Mouse (Mus musculus): ENCODE measurements at regions not wholly inside any gene's neighbourhood (a gene's known extent, or its start where the extent isn't known, plus 50 kb on each side); places are given as distances from the start of the nearest gene placed in this dataset.

DNA sequence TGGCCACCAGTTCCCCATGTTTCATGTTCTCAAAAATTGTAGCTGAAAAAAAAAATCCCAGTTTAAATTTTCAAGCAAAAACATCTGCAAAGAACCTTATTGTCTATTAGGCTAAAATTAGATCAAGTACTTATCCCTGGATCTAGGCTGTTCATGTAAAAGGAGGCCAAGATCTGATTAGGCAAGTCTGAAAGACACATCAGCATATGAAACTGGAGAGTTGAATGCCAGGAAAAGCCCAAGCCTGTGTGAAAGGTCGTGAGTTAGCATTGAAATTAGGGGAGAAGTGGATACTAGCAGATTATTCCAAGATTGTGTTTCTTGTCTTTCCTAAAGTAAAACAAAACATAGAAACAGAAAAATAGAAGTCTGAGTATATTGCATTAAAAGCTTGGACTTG lies 791.7 kb upstream of the Zeb2 start:
- TF ChIP-seq CTCF (IDR thresholded peaks at IDR 0.05; ENCODE audit: low read depth) (no peak), EP300 (IDR thresholded peaks at IDR 0.05; ENCODE audit: low read depth) (no peak)
- WGBS, result 43% methylated on average over 1 of the region's 1 CpGs
- Histone ChIP-seq H3K4me3 (ENCODE audit: low read depth, low read length) (no peak overlapping the region), H3K9me3 (replicated peaks; ENCODE audit: control insufficient read depth, low read length) (no peaks in the 10 kb centered on the region), H3K27me3 (ENCODE audit: control insufficient read depth, insufficient read depth, low read length) (no peaks in the 10 kb centered on the region), H3K27ac (ENCODE audit: low read depth) (no peak overlapping the region), H3K4me2 (ENCODE audit: low read depth, low read length) (no peak overlapping the region), H3K36me3 (replicated peaks; ENCODE audit: control insufficient read depth, insufficient read depth, low read length) (no peaks in the 10 kb centered on the region), H3K4me1 (ENCODE audit: control insufficient read depth, insufficient read depth) (no peaks in the 10 kb centered on the region), H3K9ac (replicated peaks; ENCODE audit: low read depth, low read length) (no peak overlapping the region)
- ATAC-seq (ENCODE audit: insufficient read depth, low read depth) (no peak), DNase-seq (ENCODE audit: low spot score) (no peak)

DNA sequence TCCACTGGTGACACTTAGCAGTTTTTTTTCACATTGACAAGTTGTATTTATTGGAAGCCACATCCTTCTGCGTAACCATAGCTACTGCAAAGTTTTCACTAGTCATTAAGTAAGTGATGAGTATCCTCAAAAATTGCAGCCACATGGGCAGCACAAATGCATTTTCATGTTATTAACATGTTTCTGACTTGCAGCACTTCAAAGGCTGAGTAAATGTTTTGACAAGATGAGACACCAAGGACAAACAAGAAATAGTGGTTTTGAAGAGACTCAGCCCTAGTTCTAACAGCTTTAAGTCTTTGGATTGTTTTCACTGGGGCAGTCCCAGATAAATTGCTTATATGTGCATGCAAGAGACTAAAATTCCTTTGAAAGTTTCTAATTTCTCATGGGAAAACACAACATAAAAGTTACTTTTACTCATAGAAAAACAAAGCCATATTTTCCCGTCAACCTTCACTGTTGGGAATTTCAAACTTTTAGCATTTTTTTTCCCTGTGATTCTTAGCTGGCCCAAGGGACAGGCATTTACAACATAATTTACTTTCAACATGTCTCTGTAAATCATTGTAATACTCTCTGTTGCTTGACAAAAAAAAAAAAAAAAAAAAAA lies 787.5 kb upstream of the Zeb2 start:
- no peak for ATAC-seq (ENCODE audit: insufficient read depth, low read depth)
- no peak overlapping the region for H3K27ac ChIP-seq (ENCODE audit: low read depth)
- 69% methylated on average over 2 of the region's 2 CpGs for WGBS

DNA sequence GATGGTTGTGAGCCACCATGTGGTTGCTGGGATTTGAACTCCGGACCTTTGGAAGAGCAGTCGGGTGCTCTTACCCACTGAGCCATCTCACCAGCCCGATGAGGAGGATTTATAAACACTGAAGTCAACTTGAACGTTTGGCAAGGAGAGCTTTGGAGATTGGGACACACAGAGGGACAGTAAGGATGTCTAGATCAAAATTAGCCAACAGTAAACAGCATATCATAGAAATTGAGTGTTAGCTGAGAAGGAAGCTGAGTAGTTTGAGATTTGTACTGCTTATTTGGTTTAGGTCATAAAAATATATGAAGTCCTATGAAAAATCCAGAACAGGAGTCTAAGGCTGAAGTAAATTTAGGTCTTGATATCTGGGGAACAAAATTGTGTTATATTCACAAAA lies 786.9 kb upstream of the Zeb2 start:
- Histone ChIP-seq H3K4me2 (ENCODE audit: low read depth, low read length) (no peak overlapping the region), H3K9ac (replicated peaks; ENCODE audit: low read depth, low read length) (no peak overlapping the region), H3K36me3 (replicated peaks; ENCODE audit: control insufficient read depth, insufficient read depth, low read length) (no peaks in the 10 kb centered on the region), H3K27me3 (ENCODE audit: control insufficient read depth, insufficient read depth, low read length) (no peaks in the 10 kb centered on the region), H3K9me3 (replicated peaks; ENCODE audit: control insufficient read depth, low read length) (no peaks in the 10 kb centered on the region), H3K4me1 (ENCODE audit: control insufficient read depth, insufficient read depth) (no peaks in the 10 kb centered on the region), H3K27ac (ENCODE audit: low read depth) (no peak overlapping the region), H3K4me3 (ENCODE audit: low read depth, low read length) (no peak overlapping the region)
- TF ChIP-seq EP300 (IDR thresholded peaks at IDR 0.05; ENCODE audit: low read depth) (no peak), CTCF (IDR thresholded peaks at IDR 0.05; ENCODE audit: low read depth) (no peak)
- no peak for ATAC-seq (ENCODE audit: insufficient read depth, low read depth)
- no peak for DNase-seq (ENCODE audit: low spot score)
- 85% methylated on average over 4 of the region's 4 CpGs for WGBS

More for the DNA sequence above, 787.5 kb upstream of the Zeb2 start:
- TF ChIP-seq EP300 (IDR thresholded peaks at IDR 0.05; ENCODE audit: low read depth), result no peak
- DNase-seq (ENCODE audit: low spot score), result no peak
- no peaks in the 10 kb centered on the region for H3K36me3 ChIP-seq (replicated peaks; ENCODE audit: control insufficient read depth, insufficient read depth, low read length)
- H3K4me1 ChIP-seq (ENCODE audit: control insufficient read depth, insufficient read depth), result no peaks in the 10 kb centered on the region
- no peaks in the 10 kb centered on the region for H3K27me3 ChIP-seq (ENCODE audit: control insufficient read depth, insufficient read depth, low read length)
- H3K4me3 ChIP-seq (ENCODE audit: low read depth, low read length), result no peak overlapping the region
- no peak overlapping the region for H3K4me2 ChIP-seq (ENCODE audit: low read depth, low read length)
- H3K9me3 ChIP-seq (replicated peaks; ENCODE audit: control insufficient read depth, low read length), result no peaks in the 10 kb centered on the region
- no peak overlapping the region for H3K9ac ChIP-seq (replicated peaks; ENCODE audit: low read depth, low read length)

DNA sequence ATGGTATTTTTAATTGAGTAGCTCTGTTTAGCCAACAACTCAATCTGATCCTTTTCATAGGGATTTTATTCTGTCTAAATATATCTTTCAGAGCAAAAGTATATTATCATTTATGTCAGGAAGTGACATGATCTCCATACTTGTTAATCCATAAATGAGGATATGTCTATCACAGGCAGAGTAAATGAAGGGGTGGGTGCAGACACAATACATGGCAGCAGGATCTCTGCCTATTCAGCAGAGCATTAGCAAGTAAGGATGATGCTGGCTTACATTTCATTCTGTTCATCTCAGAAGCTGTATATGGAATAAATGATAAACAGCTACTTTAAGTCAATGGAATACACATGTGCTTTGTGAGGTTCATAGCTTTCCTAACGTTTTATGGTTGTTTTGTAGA lies 786.2 kb upstream of the Zeb2 start:
- WGBS, result 65% methylated on average over 1 of the region's 1 CpGs
- Histone ChIP-seq H3K9ac (replicated peaks; ENCODE audit: low read depth, low read length) (no peak overlapping the region), H3K9me3 (replicated peaks; ENCODE audit: control insufficient read depth, low read length) (no peaks in the 10 kb centered on the region), H3K36me3 (replicated peaks; ENCODE audit: control insufficient read depth, insufficient read depth, low read length) (no peaks in the 10 kb centered on the region), H3K4me1 (ENCODE audit: control insufficient read depth, insufficient read depth) (no peaks in the 10 kb centered on the region), H3K27ac (ENCODE audit: low read depth) (no peak overlapping the region), H3K27me3 (ENCODE audit: control insufficient read depth, insufficient read depth, low read length) (no peaks in the 10 kb centered on the region), H3K4me3 (ENCODE audit: low read depth, low read length) (no peak overlapping the region), H3K4me2 (ENCODE audit: low read depth, low read length) (no peak overlapping the region)
- no peak for ATAC-seq (ENCODE audit: insufficient read depth, low read depth)
- TF ChIP-seq CTCF (IDR thresholded peaks at IDR 0.05; ENCODE audit: low read depth), result no peak
- no peak for TF ChIP-seq EP300 (IDR thresholded peaks at IDR 0.05; ENCODE audit: low read depth)
- no peak for DNase-seq (ENCODE audit: low spot score)

DNA sequence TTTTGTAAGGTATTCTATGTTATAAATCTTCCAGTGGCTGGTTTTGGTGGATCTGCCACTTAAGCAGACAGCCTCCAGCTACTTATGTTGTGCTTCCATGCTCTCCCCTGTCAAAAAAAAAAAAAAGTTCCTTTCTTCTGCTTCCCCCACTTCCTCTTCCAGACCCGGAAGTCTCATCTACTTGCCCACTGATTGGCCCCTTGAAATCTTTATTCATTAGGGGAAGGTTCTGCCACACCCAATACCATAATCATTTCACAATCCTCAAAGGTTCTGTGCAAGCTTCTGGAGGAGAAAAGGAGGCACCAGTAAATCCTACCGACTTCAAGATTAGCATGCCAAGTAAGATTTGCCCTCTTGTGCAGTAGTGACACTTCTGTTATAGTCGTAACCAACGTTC lies 784.7 kb upstream of the Zeb2 start:
- no peaks in the 10 kb centered on the region for H3K9me3 ChIP-seq (replicated peaks; ENCODE audit: control insufficient read depth, low read length)
- H3K4me3 ChIP-seq (ENCODE audit: low read depth, low read length), result no peak overlapping the region
- H3K36me3 ChIP-seq (replicated peaks; ENCODE audit: control insufficient read depth, insufficient read depth, low read length), result no peaks in the 10 kb centered on the region
- H3K27ac ChIP-seq (ENCODE audit: low read depth), result no peak overlapping the region
- H3K27me3 ChIP-seq (ENCODE audit: control insufficient read depth, insufficient read depth, low read length), result no peaks in the 10 kb centered on the region
- H3K4me1 ChIP-seq (ENCODE audit: control insufficient read depth, insufficient read depth), result no peaks in the 10 kb centered on the region
- H3K9ac ChIP-seq (replicated peaks; ENCODE audit: low read depth, low read length), result no peak overlapping the region
- DNase-seq (ENCODE audit: low spot score) (no peak), ATAC-seq (ENCODE audit: insufficient read depth, low read depth) (no peak)
- TF ChIP-seq EP300 (IDR thresholded peaks at IDR 0.05; ENCODE audit: low read depth) (no peak), CTCF (IDR thresholded peaks at IDR 0.05; ENCODE audit: low read depth) (no peak)
- H3K4me2 ChIP-seq (ENCODE audit: low read depth, low read length), result no peak overlapping the region
- 81% methylated on average over 4 of the region's 4 CpGs for WGBS

DNA sequence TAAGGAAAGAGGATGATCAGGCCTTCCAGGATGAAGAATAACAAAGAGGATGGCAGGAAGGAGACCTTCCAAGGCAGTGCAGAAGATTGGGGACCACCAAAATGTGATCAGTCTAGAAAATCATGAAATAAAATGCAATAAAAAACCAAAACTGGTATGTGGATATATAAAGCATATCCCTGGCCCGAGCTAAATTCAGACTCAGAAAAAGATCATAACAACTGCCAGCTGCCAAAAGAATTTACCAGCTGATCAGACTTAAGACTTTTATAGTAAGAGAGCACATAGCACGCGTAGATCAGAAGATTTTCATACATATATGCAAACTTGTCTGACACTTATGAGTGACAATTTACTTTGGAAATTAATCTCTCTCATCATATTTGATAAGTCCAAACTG lies 767.5 kb upstream of the Zeb2 start:
- DNase-seq (ENCODE audit: low spot score), result no peak
- no peak for TF ChIP-seq CTCF (IDR thresholded peaks at IDR 0.05; ENCODE audit: low read depth)
- no peak for TF ChIP-seq EP300 (IDR thresholded peaks at IDR 0.05; ENCODE audit: low read depth)
- no peaks in the 10 kb centered on the region for H3K4me1 ChIP-seq (ENCODE audit: control insufficient read depth, insufficient read depth)
- WGBS, result 82% methylated on average over 3 of the region's 3 CpGs
- ATAC-seq (ENCODE audit: insufficient read depth, low read depth), result no peak
- no peak overlapping the region for H3K27ac ChIP-seq (ENCODE audit: low read depth)
- H3K27me3 ChIP-seq (ENCODE audit: control insufficient read depth, insufficient read depth, low read length), result no peaks in the 10 kb centered on the region
- no peaks in the 10 kb centered on the region for H3K9me3 ChIP-seq (replicated peaks; ENCODE audit: control insufficient read depth, low read length)
- no peak overlapping the region for H3K4me2 ChIP-seq (ENCODE audit: low read depth, low read length)
- no peak overlapping the region for H3K4me3 ChIP-seq (ENCODE audit: low read depth, low read length)
- no peak overlapping the region for H3K9ac ChIP-seq (replicated peaks; ENCODE audit: low read depth, low read length)
- no peaks in the 10 kb centered on the region for H3K36me3 ChIP-seq (replicated peaks; ENCODE audit: control insufficient read depth, insufficient read depth, low read length)
